Mouse (Mus musculus): ENCODE results near the gene Olfr916. TPM values are rescaled to one million over a fixed set of nuclear protein-coding genes. Genes with fewer than 3 reads are reported as not detected.

Olfr916 gene
- total RNA-seq (2021) = not detected
- long read RNA-seq, experiment 1 = 0 reads
- long read RNA-seq, experiment 2 = 0 reads

DNA sequence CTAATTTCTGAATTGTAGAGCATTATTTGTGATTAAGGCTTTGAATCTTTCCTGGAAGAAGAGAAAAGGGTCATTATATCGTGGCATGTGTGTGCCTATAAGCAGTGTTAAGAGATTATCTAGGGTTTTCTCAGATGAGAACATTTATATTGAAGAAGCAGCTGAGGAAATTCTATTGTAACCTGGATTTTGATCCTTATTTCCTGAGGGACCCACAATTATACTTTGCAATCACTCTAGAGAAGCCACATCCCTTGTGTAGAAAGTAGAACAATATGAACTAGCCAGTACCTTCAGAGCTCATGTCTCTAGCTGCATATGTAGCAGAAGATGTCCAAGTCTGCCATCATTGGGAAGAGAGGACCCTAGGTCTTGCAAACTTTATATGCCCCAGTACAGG lies at the start of gene Olfr916:
Gene Olfr916, minus strand, starts transcription at position 101 of the 400 bp plus-strand sequence.
- no peak for DNase-seq (ENCODE audit: low spot score in 2 of 2)

DNA sequence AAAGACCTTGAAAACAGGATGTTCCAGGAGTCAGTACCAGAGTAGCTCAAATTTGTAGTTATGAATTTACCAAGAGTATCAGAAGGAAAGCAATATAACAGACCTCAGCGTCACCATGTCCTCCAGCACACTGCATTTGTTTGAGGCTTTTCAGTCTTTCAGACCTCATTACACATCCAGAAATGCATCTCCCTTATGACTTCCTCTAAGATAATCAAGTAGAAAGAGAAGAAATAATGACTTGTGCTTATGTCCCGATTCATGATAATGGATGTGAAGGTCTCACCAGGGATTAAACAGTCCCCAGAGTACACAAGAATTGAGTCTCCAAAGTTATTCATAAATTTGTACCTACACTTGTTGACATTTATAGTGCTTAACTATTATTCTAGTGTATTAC lies 14.8 kb upstream of the Olfr916 start, which contains the start of gene Olfr918:
Gene Olfr918, minus strand, starts transcription at position 101 of the 400 bp plus-strand sequence.
- DNase-seq (ENCODE audit: low spot score in 2 of 2) = no peak

DNA sequence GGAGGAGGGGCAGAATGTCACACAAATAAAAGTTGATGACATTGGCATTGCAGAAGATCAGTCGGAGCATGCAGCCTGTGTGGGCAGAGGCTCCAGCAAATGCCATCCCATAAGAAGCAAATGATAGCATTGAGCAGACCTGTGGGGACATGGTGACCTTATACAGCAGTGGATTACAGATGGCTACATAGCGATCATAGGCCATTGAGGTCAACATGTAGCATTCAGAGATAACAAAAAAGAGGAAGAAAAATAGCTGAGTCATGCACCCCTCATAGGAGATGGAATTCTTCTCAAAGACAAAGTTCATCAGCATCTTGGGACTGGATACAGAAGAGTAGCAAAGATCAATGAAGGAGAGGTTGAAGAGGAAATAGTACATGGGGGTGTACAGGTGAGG lies 13.2 kb upstream of the Olfr916 start:
- no peak for DNase-seq (ENCODE audit: low spot score in 2 of 2)

DNA sequence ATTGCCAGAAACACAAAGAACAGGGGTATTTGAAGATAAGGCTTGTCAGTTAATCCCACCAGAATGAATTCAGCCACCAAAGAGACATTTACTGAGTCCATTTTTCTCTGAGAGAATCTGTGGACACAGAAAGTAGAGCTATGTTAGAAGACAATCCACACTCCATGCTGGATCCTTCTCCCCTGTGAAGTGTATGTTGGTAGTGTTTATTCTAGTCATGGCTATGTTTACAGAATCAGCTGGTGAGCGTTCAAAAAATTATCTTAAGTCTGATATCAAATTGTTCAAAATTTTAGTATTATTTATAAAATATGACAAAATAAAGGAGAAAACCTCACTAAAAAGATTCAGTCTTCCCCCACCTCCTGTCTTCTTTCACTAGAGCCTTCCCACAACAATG lies 6.1 kb upstream of the Olfr916 start, which contains the start of gene Olfr917:
Gene Olfr917, minus strand, starts transcription at position 101 of the 400 bp plus-strand sequence.
- DNase-seq (ENCODE audit: low spot score in 2 of 2) = no peak

GRCm38 (mm10) chr9:38632406-38632805 lies 27.3 kb downstream of the Olfr916 start:
- no peak for DNase-seq (ENCODE audit: low spot score in 2 of 2)

Other genes with a start within 250 kb of the Olfr916 start
- not detected for gene Olfr901, start 230.4 kb downstream of the Olfr916 start, total RNA-seq (2021)
- gene Olfr902, start 212.2 kb downstream of the Olfr916 start, total RNA-seq (2021) = not detected
- gene Olfr904, start 196.7 kb downstream of the Olfr916 start, total RNA-seq (2021) = not detected
- under 1 TPM in 1 of 2 experiments, not detected in 1; 0.06 TPM for gene Olfr905, start 188.8 kb downstream of the Olfr916 start, total RNA-seq (2021)
- gene Olfr906, start 172.8 kb downstream of the Olfr916 start, total RNA-seq (2021) = not detected
- gene Olfr907, start 164.1 kb downstream of the Olfr916 start, total RNA-seq (2021) = not detected
- not detected for gene Olfr911-ps1, start 138.3 kb downstream of the Olfr916 start, total RNA-seq (2021)
- not detected for gene Olfr910, start 122.0 kb downstream of the Olfr916 start, total RNA-seq (2021)
- not detected for gene Olfr912, start 79.7 kb downstream of the Olfr916 start, total RNA-seq (2021)
- gene Olfr913, start 67.1 kb downstream of the Olfr916 start, total RNA-seq (2021) = not detected
- not detected for gene Olfr914, start 54.8 kb downstream of the Olfr916 start, total RNA-seq (2021)
- gene Olfr917, start 6.0 kb upstream of the Olfr916 start, total RNA-seq (2021) = not detected
- gene Olfr918, start 14.7 kb upstream of the Olfr916 start, total RNA-seq (2021) = not detected
- not detected for gene Olfr919, start 43.8 kb upstream of the Olfr916 start, total RNA-seq (2021)
- 10 to 100 TPM; 41.1 to 43.6 TPM for gene Vwa5a, start 58.4 kb upstream of the Olfr916 start, total RNA-seq (2021)
- under 1 TPM; 0.19 to 0.33 TPM for gene Olfr920, start 92.4 kb upstream of the Olfr916 start, total RNA-seq (2021)
- gene Olfr921, start 113.2 kb upstream of the Olfr916 start, total RNA-seq (2021) = not detected
- gene Olfr922, start 154.7 kb upstream of the Olfr916 start, total RNA-seq (2021) = not detected
- gene Olfr923, start 166.7 kb upstream of the Olfr916 start, total RNA-seq (2021) = not detected
- not detected for gene Olfr924, start 184.6 kb upstream of the Olfr916 start, total RNA-seq (2021)
- gene Olfr26, start 195.2 kb upstream of the Olfr916 start, total RNA-seq (2021) = not detected
- not detected for gene Olfr926, start 217.3 kb upstream of the Olfr916 start, total RNA-seq (2021)

Data from adrenal gland, adult 18-20 months (tissue).